Mouse (Mus musculus): ENCODE data around the gene Mc3r.
A peak's percentile ranks its signal among the peaks of the same experiment; 100 is the strongest.

Mc3r gene

GRCm38 (mm10) chr2:172248106-172248764 is at the start of gene Mc3r:
TSS of gene Mc3r (plus strand) at chr2:172248492.
- DNase-seq (ENCODE audit: low read depth) = peak; percentile 5

DNA sequence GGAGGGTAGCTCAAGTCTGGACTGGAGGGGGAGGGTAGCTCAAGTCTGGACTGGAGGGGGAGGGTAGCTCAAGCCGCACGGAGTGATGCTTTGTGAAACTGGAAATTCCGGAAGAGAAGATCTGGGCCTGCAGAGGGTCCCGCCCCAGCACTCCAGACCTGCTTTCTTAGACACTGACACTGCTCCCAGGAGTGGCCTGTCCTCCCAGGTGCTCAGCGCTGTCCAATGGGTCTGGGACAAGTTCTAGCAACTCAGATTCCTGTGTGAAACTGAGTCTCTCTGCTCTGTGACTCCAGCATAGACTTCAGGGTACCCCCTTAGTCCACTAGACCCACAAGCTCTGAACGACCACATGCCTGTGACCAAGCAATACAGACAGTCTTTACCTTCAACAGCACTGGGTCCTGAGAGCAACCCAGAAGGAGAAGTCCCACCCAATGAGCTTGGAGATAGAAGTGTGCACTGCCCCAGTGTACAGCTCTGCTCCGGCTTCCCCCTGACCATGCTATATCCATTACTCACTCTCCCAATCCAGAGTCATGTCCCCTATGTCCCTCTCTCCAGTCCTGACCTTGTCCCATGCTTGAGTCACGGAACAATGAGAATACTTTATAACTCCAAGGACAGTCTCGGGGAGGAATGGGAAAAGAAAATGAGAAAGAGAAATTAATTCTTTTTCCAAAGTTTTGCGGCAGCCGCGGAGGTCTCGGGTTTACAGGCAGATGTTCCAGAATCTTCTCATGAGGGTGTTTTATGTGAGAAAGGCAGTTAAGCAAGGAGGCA is 46.1 kb upstream of the Mc3r start:
- DNase-seq (ENCODE audit: low read depth) = no peak

- peak; percentile 27 for DNase-seq (ENCODE audit: low read depth)
Measured at GRCm38 (mm10) chr2:172207003-172207402, 41.3 kb upstream of the Mc3r start.

- no peak for DNase-seq (ENCODE audit: low read depth)
Measured at GRCm38 (mm10) chr2:172213480-172213879, 34.8 kb upstream of the Mc3r start.

GRCm38 (mm10) chr2:172214336-172214735 is 34.0 kb upstream of the Mc3r start:
- DNase-seq (ENCODE audit: low read depth) = no peak

DNA sequence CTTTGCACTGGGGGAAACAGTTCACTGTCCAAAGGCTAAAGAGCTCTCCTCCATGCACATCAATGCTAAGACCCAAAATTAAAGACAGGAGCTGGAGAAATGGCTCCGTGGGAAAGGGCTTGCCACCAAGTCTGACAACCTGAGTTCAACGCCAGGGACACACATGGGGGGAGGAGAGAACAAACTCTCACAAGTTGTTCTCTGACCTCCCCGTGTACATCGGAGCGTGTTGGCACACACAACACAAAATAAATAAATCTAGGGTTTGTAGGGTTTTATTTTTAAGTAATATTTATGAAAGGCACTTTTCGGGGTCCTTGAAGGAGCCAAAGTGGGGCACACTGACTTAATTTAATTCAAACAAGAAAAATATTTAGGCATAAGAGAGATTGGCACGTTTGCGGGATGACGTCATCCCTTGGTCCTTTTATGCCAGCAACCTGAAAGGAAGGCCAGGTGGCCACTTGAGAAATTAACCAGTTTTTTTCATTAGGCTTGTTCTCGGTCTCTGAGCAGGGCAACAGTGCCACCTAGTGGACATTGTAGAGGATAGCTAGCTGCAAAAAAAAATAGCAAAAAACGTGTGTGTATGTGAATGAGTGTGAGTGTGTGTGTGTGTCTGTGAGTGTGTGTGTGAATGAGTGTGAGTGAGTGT is 32.7 kb upstream of the Mc3r start:
- DNase-seq (ENCODE audit: low read depth) = peak; percentile 70

- no peak for DNase-seq (ENCODE audit: low read depth)
Measured at GRCm38 (mm10) chr2:172216163-172216915, 32.0 kb upstream of the Mc3r start.

- no peak for DNase-seq (ENCODE audit: low read depth)
Measured at GRCm38 (mm10) chr2:172217886-172218285, 30.4 kb upstream of the Mc3r start.

GRCm38 (mm10) chr2:172219186-172219585 is 29.1 kb upstream of the Mc3r start:
- DNase-seq (ENCODE audit: low read depth) = no peak

GRCm38 (mm10) chr2:172221656-172222393 is 26.5 kb upstream of the Mc3r start:
- peak; percentile 48 for DNase-seq (ENCODE audit: low read depth)

DNA sequence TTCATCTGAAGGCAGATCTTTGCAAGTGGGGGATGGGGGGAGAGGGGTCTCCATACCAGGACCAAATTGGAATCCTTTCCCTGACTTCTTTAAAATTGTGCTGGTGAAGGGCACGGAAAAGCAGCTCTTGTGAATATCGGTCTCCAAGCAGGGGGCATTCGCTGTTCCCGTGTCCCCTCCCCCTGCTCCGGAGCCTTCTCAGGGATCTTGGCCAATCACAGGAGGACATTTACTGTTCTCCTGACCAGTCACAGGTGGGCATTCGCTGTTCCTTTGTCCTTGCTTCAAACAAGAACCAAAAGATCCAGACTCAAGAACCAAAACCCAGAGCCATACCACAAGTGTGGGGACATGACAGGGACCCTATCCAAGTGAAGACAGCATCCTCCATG is 25.9 kb upstream of the Mc3r start:
- DNase-seq (ENCODE audit: low read depth) = no peak

DNA sequence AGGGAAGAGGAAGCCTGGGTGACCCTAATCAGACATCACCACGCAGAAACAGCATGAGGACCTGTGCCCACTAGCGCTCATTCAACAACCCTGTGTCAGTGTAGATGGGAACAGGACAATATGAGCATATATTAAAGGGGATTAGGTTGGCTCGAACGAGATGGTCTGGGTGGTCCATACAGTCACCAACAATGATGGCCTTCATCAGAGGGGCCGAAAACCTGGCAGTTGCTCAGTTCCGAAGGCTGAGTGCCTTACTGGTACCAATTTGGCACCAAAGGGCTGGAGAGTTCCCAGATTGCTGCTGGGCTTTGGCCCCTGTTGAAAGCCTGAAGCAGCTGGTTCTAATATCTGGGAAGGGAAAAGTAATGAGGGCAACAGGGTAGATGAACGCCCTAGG is 25.4 kb upstream of the Mc3r start:
- DNase-seq (ENCODE audit: low read depth) = no peak

DNA sequence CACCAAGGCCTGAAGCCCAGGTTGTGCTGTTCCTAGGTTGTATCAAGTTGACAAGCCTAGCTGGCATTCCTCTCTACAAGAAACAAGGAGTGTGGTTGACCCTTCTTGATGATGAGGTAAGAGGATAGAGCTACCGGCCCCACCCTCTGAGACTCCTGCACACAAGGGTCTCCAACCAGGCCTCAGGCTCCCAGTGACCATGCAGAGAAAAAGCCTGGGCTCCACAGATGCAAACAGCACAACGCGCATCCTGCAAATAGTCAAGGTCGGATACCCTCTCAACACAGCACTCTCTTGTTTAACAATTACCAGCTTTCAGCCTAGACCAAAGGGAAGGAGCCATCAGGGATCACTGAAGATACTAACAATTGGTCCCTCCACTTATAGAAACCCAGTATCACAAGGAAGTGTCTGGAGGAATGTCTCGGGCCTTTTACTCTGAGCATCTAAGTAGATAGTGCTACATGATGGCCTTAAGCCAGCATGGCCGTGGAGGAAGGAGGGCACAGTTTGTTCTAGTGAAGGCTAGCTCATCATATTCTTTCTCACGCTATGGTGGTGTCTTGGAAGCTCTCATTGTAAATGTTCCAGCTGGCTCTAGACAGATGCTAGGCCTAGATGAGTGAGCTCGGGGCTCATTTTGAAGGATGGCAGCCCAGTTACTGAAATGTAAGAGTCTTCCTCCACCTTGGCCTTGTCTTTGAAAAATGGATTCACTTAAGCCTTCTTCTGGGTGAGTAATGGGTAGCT is 24.7 kb upstream of the Mc3r start:
- DNase-seq (ENCODE audit: low read depth) = no peak

GRCm38 (mm10) chr2:172226945-172227344 is 21.3 kb upstream of the Mc3r start:
- no peak for DNase-seq (ENCODE audit: low read depth)

GRCm38 (mm10) chr2:172227808-172228207 is 20.5 kb upstream of the Mc3r start:
- DNase-seq (ENCODE audit: low read depth) = no peak

DNA sequence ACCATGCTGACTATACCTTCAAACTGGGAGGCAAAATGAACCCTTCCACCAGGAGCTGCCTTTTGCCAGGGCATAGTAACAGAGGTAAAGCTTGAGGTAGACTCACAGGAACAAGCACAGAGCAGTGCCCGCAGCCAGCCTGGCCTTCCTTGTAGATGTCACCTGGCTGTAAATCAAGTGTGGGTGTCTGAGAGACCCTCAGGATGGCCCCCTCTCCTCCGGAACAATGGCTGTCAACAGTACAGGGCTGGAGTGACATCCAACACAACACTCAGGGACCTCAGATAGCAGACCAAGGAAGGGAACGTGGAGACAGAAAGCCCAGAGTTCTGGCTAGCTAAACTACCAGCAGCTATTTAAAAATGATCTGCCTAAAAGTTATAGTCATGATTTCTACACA is 19.1 kb upstream of the Mc3r start:
- DNase-seq (ENCODE audit: low read depth) = no peak

GRCm38 (mm10) chr2:172230126-172230525 is 18.2 kb upstream of the Mc3r start:
- no peak for DNase-seq (ENCODE audit: low read depth)

GRCm38 (mm10) chr2:172238220-172238619 is 10.1 kb upstream of the Mc3r start:
- no peak for DNase-seq (ENCODE audit: low read depth)

DNA sequence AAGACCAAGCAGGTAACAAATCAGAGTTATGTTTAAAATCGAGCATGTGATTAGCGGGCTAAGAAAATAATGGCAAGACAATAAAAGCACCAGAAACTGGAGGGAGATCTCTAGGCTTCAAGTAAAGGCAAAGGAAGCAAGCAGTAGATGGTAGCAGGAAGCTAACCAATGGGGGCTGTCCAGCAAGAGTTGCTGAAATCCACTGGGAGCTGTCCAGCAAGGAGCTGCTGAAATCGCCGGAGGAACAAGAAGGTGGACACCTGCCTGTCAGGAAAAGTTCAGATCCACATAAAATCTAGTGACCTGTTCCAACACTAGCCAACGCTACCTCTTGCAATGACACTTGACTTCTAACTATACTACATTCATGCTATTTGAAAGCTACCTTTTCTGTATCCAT is 7.3 kb upstream of the Mc3r start:
- no peak for DNase-seq (ENCODE audit: low read depth)

GRCm38 (mm10) chr2:172245497-172245896 is 2.8 kb upstream of the Mc3r start:
- no peak for DNase-seq (ENCODE audit: low read depth)

- no peak for DNase-seq (ENCODE audit: low read depth)
Measured at GRCm38 (mm10) chr2:172249336-172249735, 1.0 kb downstream of the Mc3r start.
